Mouse (Mus musculus) myocyte (in vitro differentiated cells): ENCODE measurements around the gene Necab2. TPM values are rescaled to one million over a fixed set of nuclear protein-coding genes. Genes with fewer than 3 reads are reported as not detected.

Experiments
- H3K27me3 ChIP-seq: one replicate; pipeline ENCODE4 v1.6.1; 2011; ENCODE audit not compliant: control insufficient read depth, insufficient read depth, insufficient read length
- H3K36me3 ChIP-seq: one replicate; pipeline ENCODE4 v1.6.1; 2011; ENCODE audit not compliant: control insufficient read depth, insufficient read depth
- H3K4me2 ChIP-seq: one replicate; pipeline ENCODE4 v1.6.1; 2011; ENCODE audit warnings: low read depth, control low read depth
- H3K4me3 ChIP-seq: one replicate; pipeline ENCODE4 v1.5.1; 2011; ENCODE audit warnings: mild to moderate bottlenecking, control low read depth, moderate library complexity
- H3K79me2 ChIP-seq: one replicate; pipeline ENCODE4 v1.6.1; 2011; ENCODE audit not compliant: control insufficient read depth, insufficient read depth
- H3ac ChIP-seq: one replicate; pipeline ENCODE4 v1.6.1; 2011; ENCODE audit not compliant: control insufficient read depth, insufficient read length
- CEBPB ChIP-seq: IDR thresholded peaks from 2 replicates; pipeline ENCODE4 v1.6.1; 2011; ENCODE audit warnings: mild to moderate bottlenecking, moderate library complexity; ENCODE audit not compliant: poor library complexity, insufficient read depth, severe bottlenecking
- E2F4 ChIP-seq: IDR thresholded peaks from one replicate; pipeline ENCODE4 v1.6.1; 2011; ENCODE audit warnings: mild to moderate bottlenecking, control low read depth, moderate library complexity; ENCODE audit not compliant: insufficient read depth
- MAX ChIP-seq: IDR thresholded peaks from one replicate; pipeline ENCODE4 v1.6.1; 2011; ENCODE audit warnings: low read depth, mild to moderate bottlenecking, control low read depth
- MYOD1 ChIP-seq, 3 experiments: IDR thresholded peaks; one replicate each; pipeline ENCODE4 v1.6.1; 2011; ENCODE audit warnings: control low read depth in 2 of 3, low read depth in 2 of 3, mild to moderate bottlenecking in 2 of 3, moderate library complexity in 1 of 3; ENCODE audit not compliant: insufficient read length in 2 of 3, control insufficient read depth in 1 of 3
- MYOG ChIP-seq, 3 experiments: IDR thresholded peaks; one replicate each; pipeline ENCODE4 v1.6.1; 2011; ENCODE audit warnings: control low read depth in 2 of 3, low read depth in 2 of 3, mild to moderate bottlenecking in 2 of 3; ENCODE audit not compliant: insufficient read length in 2 of 3, control insufficient read depth in 1 of 3, insufficient read depth in 1 of 3
- POLR2A ChIP-seq: IDR thresholded peaks from one replicate; pipeline ENCODE4 v1.6.1; 2011; ENCODE audit warnings: low read depth, mild to moderate bottlenecking, control low read depth, moderate library complexity; ENCODE audit not compliant: insufficient read length
- POLR2AphosphoS2 ChIP-seq: IDR thresholded peaks from one replicate; pipeline ENCODE4 v1.6.1; 2011; ENCODE audit warnings: low read depth, control low read depth; ENCODE audit not compliant: insufficient read length
- REST ChIP-seq: IDR thresholded peaks from one replicate; pipeline ENCODE4 v1.6.1; 2011; ENCODE audit warnings: mild to moderate bottlenecking, control low read depth, moderate library complexity; ENCODE audit not compliant: insufficient read depth, insufficient read length
- SRF ChIP-seq: IDR thresholded peaks from one replicate; pipeline ENCODE4 v1.6.1; 2011; ENCODE audit warnings: low read depth; ENCODE audit not compliant: control insufficient read depth, insufficient read length
- TCF12 ChIP-seq: IDR thresholded peaks from one replicate; pipeline ENCODE4 v1.6.1; 2011; ENCODE audit warnings: mild to moderate bottlenecking, control low read depth; ENCODE audit not compliant: poor library complexity, insufficient read depth, severe bottlenecking
- TCF3 ChIP-seq: IDR thresholded peaks from one replicate; pipeline ENCODE4 v1.6.1; 2011; ENCODE audit warnings: low read depth, control low read depth; ENCODE audit not compliant: insufficient read length
- USF1 ChIP-seq: IDR thresholded peaks from one replicate; pipeline ENCODE4 v1.6.1; 2011; ENCODE audit warnings: low read depth, mild to moderate bottlenecking, control low read depth, moderate library complexity
- polyA plus RNA-seq: library from polyadenylated mRNA; unstranded; fragments of >200 nt; fragmentation: generic; extraction: Trizol; gene quantifications from one replicate; pipeline ENCODE4 v1.2.1, GENCODE M21; 2012; ENCODE audit warnings: missing spikeins

The Necab2 gene
- polyA plus RNA-seq, 1 experiment: not detected

DNA sequence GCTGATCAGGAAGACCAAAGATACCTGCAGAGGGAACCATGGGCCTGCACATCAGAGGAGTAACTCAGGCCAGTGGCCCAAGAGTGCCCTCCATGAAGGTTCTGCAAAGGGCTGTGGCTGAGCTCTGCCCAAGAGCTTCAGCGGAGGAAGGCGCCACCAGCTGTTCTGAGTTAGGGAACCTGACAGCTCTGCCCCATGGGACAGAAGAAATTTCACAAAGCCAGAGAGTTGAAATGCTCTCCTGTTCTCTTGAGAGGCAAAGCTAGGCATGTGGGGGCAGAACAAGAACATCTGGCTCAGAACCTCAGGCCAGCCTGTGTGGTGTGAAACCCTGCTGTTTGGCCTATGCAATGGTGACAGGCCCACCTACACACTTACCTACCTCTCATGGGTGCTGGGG lies 53.3 kb downstream of the Necab2 start:
- H3K79me2 ChIP-seq: no peaks in the 10 kb centered on the region
- H3ac ChIP-seq: no peak overlapping the region
- H3K4me3 ChIP-seq: no peak overlapping the region
- no peak overlapping the region for H3K4me2 ChIP-seq
- TF ChIP-seq MAX (no peak), E2F4 (no peak), SRF (no peak), POLR2A (no peak)
- H3K27me3 ChIP-seq: peaks cover 12% of the 10 kb centered on the region
- H3K36me3 ChIP-seq: no peaks in the 10 kb centered on the region

DNA sequence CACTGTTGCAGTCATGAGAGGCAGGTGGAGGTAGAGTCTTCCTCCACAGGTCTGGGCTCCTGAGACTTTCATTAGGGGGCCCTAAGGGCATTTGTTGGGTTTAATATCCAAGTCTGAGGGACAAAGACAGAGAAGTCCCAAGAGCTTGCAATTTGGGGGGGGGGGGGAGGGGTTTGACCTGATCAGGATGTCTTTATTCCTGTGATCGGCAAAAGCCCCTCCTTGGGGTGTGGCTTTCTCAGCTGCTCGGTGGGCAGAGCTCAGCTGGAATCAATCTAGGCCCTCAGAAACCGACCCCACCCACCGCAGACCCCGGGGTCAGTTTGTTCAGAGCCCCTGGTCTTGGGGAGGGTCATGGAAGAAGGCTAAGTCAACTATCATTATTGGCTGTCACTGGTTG lies 55.1 kb downstream of the Necab2 start, which contains the start of gene Slc38a8:
Slc38a8 (minus strand) TSS at position 101 of the 400 bp plus-strand sequence.
- Histone ChIP-seq H3K4me3 (no peak within 1 kb of the TSS), H3ac (no peak within 1 kb of the TSS), H3K27me3 (peaks cover 4% of the 10 kb centered on the region), H3K4me2 (no peak within 1 kb of the TSS), H3K36me3 (no peaks in the 10 kb centered on the region), H3K79me2 (no peaks in the 10 kb centered on the region)
- no peak for TF ChIP-seq REST
- no peak for TF ChIP-seq POLR2AphosphoS2
- TF ChIP-seq MYOD1 (IDR thresholded peaks at IDR 0.05; ENCODE audit: control insufficient read depth in 1 of 3, insufficient read length in 2 of 3, low read depth in 2 of 3): no peak
- no peak for TF ChIP-seq SRF
- no peak for TF ChIP-seq TCF12
- no peak for TF ChIP-seq TCF3
- no peak for TF ChIP-seq E2F4
- no peak for TF ChIP-seq CEBPB
- TF ChIP-seq MYOG (IDR thresholded peaks at IDR 0.05; ENCODE audit: control insufficient read depth in 1 of 3, insufficient read depth in 1 of 3, insufficient read length in 2 of 3, low read depth in 2 of 3): no peak
- no peak for TF ChIP-seq MAX
- no peak for TF ChIP-seq POLR2A
- no peak for TF ChIP-seq USF1

DNA sequence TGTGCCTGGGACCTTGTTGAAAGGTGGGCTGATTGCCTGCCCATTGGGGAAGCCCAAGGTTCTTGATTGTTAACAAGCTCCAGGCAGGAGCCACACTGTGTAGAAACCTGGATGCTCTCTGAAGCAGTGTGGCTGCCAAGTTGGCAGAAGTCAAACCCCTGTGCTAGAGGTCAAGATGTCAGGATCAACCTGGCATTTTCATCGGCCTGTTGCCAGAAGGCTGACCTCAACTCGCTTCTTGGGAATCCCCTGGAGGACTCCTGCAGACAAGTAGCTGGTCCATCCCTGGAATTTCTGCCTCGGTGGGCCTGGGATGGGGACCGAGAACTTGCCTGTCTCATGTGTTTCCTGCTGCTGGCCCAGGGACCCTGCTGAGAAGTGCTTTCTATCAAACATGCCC lies 55.6 kb downstream of the Necab2 start:
- Histone ChIP-seq H3K4me2 (no peak overlapping the region), H3K79me2 (no peaks in the 10 kb centered on the region), H3K36me3 (no peaks in the 10 kb centered on the region), H3K4me3 (no peak overlapping the region), H3K27me3 (no peaks in the 10 kb centered on the region), H3ac (no peak overlapping the region)
- TF ChIP-seq SRF: no peak
- TF ChIP-seq USF1: no peak
- TF ChIP-seq POLR2AphosphoS2: no peak
- no peak for TF ChIP-seq MYOD1 (IDR thresholded peaks at IDR 0.05; ENCODE audit: control insufficient read depth in 1 of 3, insufficient read length in 2 of 3, low read depth in 2 of 3)
- no peak for TF ChIP-seq POLR2A
- TF ChIP-seq MAX: no peak
- TF ChIP-seq E2F4: no peak
- no peak for TF ChIP-seq TCF12
- TF ChIP-seq TCF3: no peak
- no peak for TF ChIP-seq REST
- TF ChIP-seq CEBPB: no peak
- TF ChIP-seq MYOG (IDR thresholded peaks at IDR 0.05; ENCODE audit: control insufficient read depth in 1 of 3, insufficient read depth in 1 of 3, insufficient read length in 2 of 3, low read depth in 2 of 3): no peak

DNA sequence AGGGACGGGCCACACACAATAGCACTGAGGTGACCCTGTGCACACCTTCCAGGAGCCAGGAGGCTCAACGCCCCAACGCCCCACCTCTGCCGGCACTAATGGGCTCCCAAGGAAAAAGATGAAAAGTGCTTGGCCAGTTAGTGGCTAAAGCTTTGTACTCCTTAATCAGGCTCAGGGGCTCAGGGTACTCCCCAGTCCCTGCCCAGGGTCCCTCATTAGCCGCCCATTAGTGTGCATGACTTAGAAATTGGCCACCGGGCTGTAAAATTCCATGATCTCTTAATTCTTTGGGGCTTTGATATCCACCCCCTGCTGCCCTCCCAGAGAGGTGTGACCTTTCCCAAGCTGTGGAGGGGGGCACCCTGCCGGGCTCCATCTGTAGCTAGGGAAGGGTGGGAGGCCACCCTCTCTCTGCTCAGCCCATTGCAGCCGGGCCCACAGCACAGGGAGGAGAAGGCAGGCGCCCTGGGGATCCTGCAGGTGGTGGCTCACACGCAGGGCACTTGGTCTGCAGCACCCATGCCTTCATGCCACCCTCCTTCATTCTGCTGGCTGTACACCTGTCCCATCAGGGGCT lies 56.8 kb downstream of the Necab2 start:
- H3ac ChIP-seq: no peak overlapping the region
- no peak overlapping the region for H3K4me2 ChIP-seq
- H3K79me2 ChIP-seq: no peaks in the 10 kb centered on the region
- TF ChIP-seq MAX (no peak), E2F4 (no peak)
- no peaks in the 10 kb centered on the region for H3K27me3 ChIP-seq
- H3K36me3 ChIP-seq: no peaks in the 10 kb centered on the region
- H3K4me3 ChIP-seq: no peak overlapping the region

DNA sequence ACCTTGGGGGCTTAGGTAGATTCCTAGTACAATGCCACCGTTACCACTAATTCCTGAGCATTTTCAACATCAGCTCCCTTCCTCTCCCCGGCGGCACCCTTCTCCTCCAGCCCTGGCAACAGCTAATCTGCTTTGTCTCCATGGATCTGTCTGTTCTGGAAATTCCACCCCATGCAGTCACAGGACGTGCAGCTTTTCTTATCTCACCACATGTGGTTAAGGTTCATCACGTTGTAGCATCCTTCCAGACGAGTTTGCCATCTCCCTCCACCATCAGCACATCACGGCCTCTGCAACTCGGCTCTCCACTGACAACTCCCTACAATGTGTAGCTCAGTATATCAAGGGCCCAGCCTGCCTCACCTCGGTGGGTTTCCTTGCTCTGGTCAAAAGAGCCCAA lies 59.0 kb downstream of the Necab2 start:
- Histone ChIP-seq H3K4me2 (no peak overlapping the region), H3ac (no peak overlapping the region), H3K27me3 (no peaks in the 10 kb centered on the region), H3K4me3 (no peak overlapping the region), H3K36me3 (peaks cover 5% of the 10 kb centered on the region), H3K79me2 (no peaks in the 10 kb centered on the region)
- TF ChIP-seq E2F4: no peak
- no peak for TF ChIP-seq MYOG (IDR thresholded peaks at IDR 0.05; ENCODE audit: control insufficient read depth in 1 of 3, insufficient read depth in 1 of 3, insufficient read length in 2 of 3, low read depth in 2 of 3)
- TF ChIP-seq REST: no peak
- TF ChIP-seq CEBPB: no peak
- no peak for TF ChIP-seq POLR2AphosphoS2
- TF ChIP-seq POLR2A: no peak
- TF ChIP-seq TCF3: no peak
- no peak for TF ChIP-seq USF1
